Mouse (Mus musculus) limb, embryonic 14.5 days (tissue): ENCODE data around the gene Gm11020. TPM values are rescaled to one million over a fixed set of nuclear protein-coding genes. Genes with fewer than 3 reads are reported as not detected.
"Not testable (repeated sequence)": the region's sequence is repeated elsewhere in the genome, so short reads cannot be mapped to it uniquely, and the experiment has no call there.

ENCODE experiments used
- ATAC-seq: fragments of 200-750 bp; cut with Nextera tagmentation; 2 replicates; pipeline ENCODE4 v1.8.0; 2017; ENCODE audit warnings: low read depth, moderate number of reproducible peaks, moderate TSS enrichment; ENCODE audit not compliant: low FRiP score
- DNase-seq: peaks from one replicate; pipeline ENCODE4 v3.0.0-alpha.2; 2015; ENCODE audit warnings: low spot score
- H3K27ac ChIP-seq: fragments of 300-500 bp; sonication (generic); replicated peaks from 2 replicates; pipeline ENCODE4 v1.5.1; 2014; ENCODE audit warnings: low read depth, mild to moderate bottlenecking, low read length, moderate library complexity, mixed read lengths
- H3K27me3 ChIP-seq: fragments of 300-500 bp; sonication (generic); 2 replicates; pipeline ENCODE4 v1.6.1; 2014; ENCODE audit warnings: low read length, mixed read lengths; ENCODE audit not compliant: control insufficient read depth, insufficient read depth
- H3K36me3 ChIP-seq: fragments of 300-500 bp; sonication (generic); 2 replicates; pipeline ENCODE4 v1.6.1; 2014; ENCODE audit warnings: mild to moderate bottlenecking, low read length, moderate library complexity, mixed read lengths; ENCODE audit not compliant: control insufficient read depth, insufficient read depth
- H3K4me1 ChIP-seq: fragments of 300-500 bp; sonication (generic); 2 replicates; pipeline ENCODE4 v1.6.1; 2014; ENCODE audit warnings: antibody characterized with exemption, low read length, mixed read lengths; ENCODE audit not compliant: control insufficient read depth, insufficient read depth
- H3K4me2 ChIP-seq: fragments of 300-500 bp; sonication (generic); replicated peaks from 2 replicates; pipeline ENCODE4 v1.6.1; 2014; ENCODE audit warnings: low read depth, mild to moderate bottlenecking, low read length, moderate library complexity; ENCODE audit not compliant: severe bottlenecking
- H3K4me3 ChIP-seq: fragments of 300-500 bp; sonication (generic); replicated peaks from 2 replicates; pipeline ENCODE4 v1.5.1; 2014; ENCODE audit warnings: low read length
- H3K9ac ChIP-seq: fragments of 300-500 bp; sonication (generic); 2 replicates; pipeline ENCODE4 v1.6.1; 2014; ENCODE audit warnings: mild to moderate bottlenecking, low read depth, low read length, moderate library complexity; ENCODE audit not compliant: severe bottlenecking
- H3K9me3 ChIP-seq: fragments of 300-500 bp; sonication (generic); 2 replicates; pipeline ENCODE4 v1.6.1; 2016; ENCODE audit warnings: low read length; ENCODE audit not compliant: control insufficient read depth
- POLR2A ChIP-seq: fragments of 200-500 bp; IDR thresholded peaks from 2 replicates; pipeline ENCODE4 v1.8.0; 2012; ENCODE audit warnings: inconsistent platforms, mild to moderate bottlenecking, moderate library complexity, borderline replicate concordance; ENCODE audit not compliant: insufficient read depth, insufficient read length; ENCODE audit errors: extremely low read depth
- WGBS: fragments of 180-500 bp; shearing (Covaris S2); extraction: QIAGEN DNeasy Blood & Tissue Kit; methylation state at CpG from one replicate; pipeline ENCODE4 v1.1.7; 2014; 5-methylcytosine and 5-hydroxymethylcytosine counted together
- polyA plus RNA-seq, 2 experiments: library from polyadenylated mRNA; depleted of rRNA in 1 of 2; stranded (reverse) in 1 of 2; unstranded in 1 of 2; fragments of >200 nt; fragmentation: Nextera tagmentation in 1 of 2; extraction: Ambion mirVana in 1 of 2; gene quantifications; 2 replicates each; pipeline versions ENCODE4 v1.2.1 to v1.2.3; 2012 to 2014

Gene Gm11020
- polyA plus RNA-seq, 2 experiments, result not detected

DNA sequence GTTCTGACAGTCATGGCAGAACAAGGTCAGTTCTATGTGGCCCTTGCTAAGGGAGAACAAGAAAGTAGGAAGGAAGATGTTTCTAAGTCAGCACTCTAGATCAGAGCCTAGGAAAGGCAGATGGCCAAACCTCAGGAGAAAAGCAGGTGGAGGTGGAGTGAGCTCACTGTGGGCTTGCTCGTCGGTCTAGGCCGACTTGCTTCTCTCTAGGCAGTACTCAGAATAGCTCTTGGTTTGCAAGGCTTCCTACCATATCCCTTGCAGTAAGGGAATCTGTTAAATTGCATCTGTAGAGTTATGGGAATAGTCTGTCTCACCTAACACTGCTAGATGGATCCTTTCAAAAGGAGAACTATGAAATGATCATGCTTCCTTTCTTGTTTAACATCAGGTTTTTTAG is 9.3 kb upstream of the Gm11020 start:
- not testable (repeated sequence) for H3K9me3 ChIP-seq, H3K27me3 ChIP-seq, H3K27ac ChIP-seq, H3K4me2 ChIP-seq, H3K4me1 ChIP-seq, H3K36me3 ChIP-seq, H3K4me3 ChIP-seq, H3K9ac ChIP-seq, DNase-seq, ATAC-seq
- 91% methylated on average over 3 of the region's 3 CpGs for WGBS

DNA sequence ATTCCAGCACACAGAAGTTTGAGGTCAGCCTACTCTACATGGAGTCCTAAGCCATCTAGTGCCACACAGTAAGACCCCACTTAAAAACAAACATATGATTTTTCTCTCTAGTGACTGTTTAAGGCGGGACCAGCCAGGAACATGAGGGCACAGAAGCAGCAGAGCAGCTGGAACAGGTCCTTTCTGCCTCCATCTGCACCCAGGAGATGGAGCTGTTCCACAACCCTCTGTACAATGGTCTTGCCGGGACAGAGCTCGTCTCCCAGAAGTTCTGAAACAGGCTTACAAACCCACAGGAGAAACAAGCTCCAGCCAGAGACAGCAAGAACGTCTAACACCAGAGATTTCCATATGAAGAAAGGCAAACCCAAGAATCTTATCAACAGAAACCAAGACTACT is 8.1 kb upstream of the Gm11020 start:
- no peak for TF ChIP-seq POLR2A
- Histone ChIP-seq H3K36me3 (no peaks in the 10 kb centered on the region), H3K4me3 (no peak overlapping the region), H3K4me2 (no peak overlapping the region), H3K9ac (no peak overlapping the region), H3K9me3 (no peaks in the 10 kb centered on the region), H3K27ac (no peak overlapping the region), H3K27me3 (no peaks in the 10 kb centered on the region), H3K4me1 (no peaks in the 10 kb centered on the region)
- 69% methylated on average over 4 of the region's 4 CpGs for WGBS
- no peak for DNase-seq
- ATAC-seq, result no peak

GRCm38 (mm10) chr8:104321930-104322329 is 563 bp downstream of the Gm11020 start, which contains the start of gene Cmtm2b:
Gene Cmtm2b (plus strand): TSS chr8:104322230.
- not testable (repeated sequence) for H3K4me1 ChIP-seq, H3K9me3 ChIP-seq, DNase-seq, H3K4me3 ChIP-seq, H3K36me3 ChIP-seq, H3K9ac ChIP-seq, H3K4me2 ChIP-seq, H3K27ac ChIP-seq, H3K27me3 ChIP-seq, ATAC-seq
- WGBS, result 83% methylated on average over 10 of the region's 12 CpGs

DNA sequence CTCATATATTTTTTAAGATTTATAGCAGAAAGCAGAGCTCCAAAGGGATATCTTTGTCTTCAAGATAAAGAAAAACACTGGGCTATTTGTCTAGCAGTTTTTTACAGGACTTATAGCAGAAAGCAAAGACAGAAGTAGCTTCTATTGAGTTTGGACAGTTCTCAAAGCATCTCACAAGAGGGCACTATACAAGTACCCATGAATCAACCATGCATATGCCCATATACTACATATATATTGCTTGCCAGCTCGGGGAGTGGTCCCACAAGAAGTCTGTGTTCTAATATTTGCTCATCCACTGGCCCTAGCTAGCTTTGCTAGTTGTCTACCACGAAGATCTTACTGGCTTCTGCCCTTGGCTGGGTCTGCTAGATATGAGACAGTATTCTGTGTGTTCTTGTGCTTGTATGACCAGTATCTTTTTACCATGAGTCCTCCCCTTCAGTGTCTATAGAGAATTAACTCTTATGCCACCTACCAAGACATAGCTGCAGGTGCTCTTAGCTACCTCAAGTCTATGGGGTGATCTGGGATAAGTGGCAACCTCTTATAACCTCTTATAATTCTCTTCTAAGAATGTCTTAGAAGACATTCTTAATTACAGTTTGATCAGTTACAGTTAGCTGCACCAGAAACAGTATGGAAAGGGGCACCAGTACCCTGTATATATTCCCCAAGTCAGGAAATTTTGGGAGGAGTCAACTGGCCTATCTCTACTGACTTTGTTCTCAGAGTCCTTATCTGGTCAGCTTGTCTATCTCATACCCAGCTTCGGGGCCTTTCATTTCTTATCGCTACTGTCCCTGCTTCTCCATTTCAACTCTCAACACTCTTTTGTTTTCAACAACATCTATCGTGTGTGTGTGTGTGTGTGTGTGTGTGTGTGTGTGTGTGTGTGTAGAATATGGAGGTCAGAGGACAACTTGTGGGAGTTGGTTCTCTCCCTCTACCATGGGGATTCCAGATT is 11.6 kb downstream of the Gm11020 start:
- Histone ChIP-seq H3K27ac (no peak overlapping the region), H3K4me1 (no peaks in the 10 kb centered on the region), H3K4me3 (no peak overlapping the region), H3K27me3 (no peaks in the 10 kb centered on the region), H3K9me3 (no peaks in the 10 kb centered on the region), H3K36me3 (no peaks in the 10 kb centered on the region), H3K9ac (no peak overlapping the region), H3K4me2 (no peak overlapping the region)
- no peak for TF ChIP-seq POLR2A
- ATAC-seq (no peak), DNase-seq (no peak)
- WGBS, result 76% methylated on average over 5 of the region's 5 CpGs

DNA sequence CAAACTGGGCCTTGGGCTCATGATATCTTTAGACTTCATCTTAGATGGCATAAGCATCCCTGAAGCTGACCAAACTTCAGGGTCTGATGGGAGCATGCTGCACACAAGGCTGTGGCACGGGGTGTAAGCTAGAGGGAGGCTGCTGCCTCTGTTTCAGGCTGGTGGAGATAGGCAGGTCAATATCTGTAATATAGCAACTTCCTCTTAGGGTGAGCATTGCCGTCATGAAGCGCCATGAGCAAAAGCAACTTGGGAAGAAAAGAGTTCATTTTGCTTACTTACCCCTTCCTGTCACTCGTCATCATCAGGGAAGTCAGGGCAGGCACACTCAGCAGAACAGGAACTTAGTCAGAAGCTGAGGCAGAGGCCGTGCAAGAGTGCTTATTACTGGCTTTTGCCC is 12.4 kb downstream of the Gm11020 start:
- 66% methylated on average over 5 of the region's 5 CpGs for WGBS
- H3K27ac ChIP-seq, result no peak overlapping the region
- no peak for ATAC-seq
- no peak overlapping the region for H3K4me2 ChIP-seq
- TF ChIP-seq POLR2A, result no peak
- no peaks in the 10 kb centered on the region for H3K4me1 ChIP-seq
- H3K4me3 ChIP-seq, result no peak overlapping the region
- H3K9ac ChIP-seq, result no peak overlapping the region
- H3K27me3 ChIP-seq, result no peaks in the 10 kb centered on the region
- H3K36me3 ChIP-seq, result no peaks in the 10 kb centered on the region
- H3K9me3 ChIP-seq, result no peaks in the 10 kb centered on the region
- DNase-seq, result no peak

DNA sequence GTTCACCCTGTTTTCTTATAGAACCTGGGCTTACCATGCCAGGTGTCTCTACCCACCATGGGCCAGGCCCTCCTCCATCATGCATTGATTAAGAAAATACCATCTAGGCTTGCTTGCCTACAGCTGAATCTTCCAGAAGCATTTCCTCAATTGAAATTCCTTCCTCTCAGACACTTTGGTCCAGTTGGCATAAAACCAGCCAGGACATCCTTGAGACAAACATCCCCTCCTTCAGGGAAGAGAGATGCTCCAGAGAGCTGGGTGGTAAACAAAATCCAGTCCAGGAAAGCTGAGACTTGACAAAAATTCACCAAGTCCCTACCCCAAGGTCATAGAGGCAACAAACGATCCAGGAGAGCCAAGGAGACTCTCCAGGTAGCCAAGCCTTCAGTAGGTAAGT is 12.8 kb downstream of the Gm11020 start:
- Histone ChIP-seq H3K9me3 (no peaks in the 10 kb centered on the region), H3K27me3 (no peaks in the 10 kb centered on the region), H3K4me2 (no peak overlapping the region), H3K4me1 (no peaks in the 10 kb centered on the region), H3K4me3 (no peak overlapping the region), H3K27ac (no peak overlapping the region), H3K36me3 (no peaks in the 10 kb centered on the region), H3K9ac (no peak overlapping the region)
- ATAC-seq, result no peak
- DNase-seq, result no peak
- 65% methylated on average over 1 of the region's 1 CpGs for WGBS
- TF ChIP-seq POLR2A, result no peak
